Mouse (Mus musculus) cerebellum, postnatal 14 days (tissue): ENCODE measurements at regions not wholly inside any gene's neighbourhood (a gene's known extent, or its start where the extent isn't known, plus 50 kb on each side); places are given as distances from the start of the nearest gene placed in this dataset.

Experiments
- DNase-seq, 2 experiments: peaks; one replicate each; pipeline ENCODE4 v3.0.0; 2021; ENCODE audit warnings: mixed read lengths in 2 of 2

GRCm38 (mm10) chr8:30494851-30495355 lies 2933.6 kb upstream of the 5930422O12Rik start:
- DNase-seq: no peak

GRCm38 (mm10) chr8:30502164-30502563 lies 2926.3 kb upstream of the 5930422O12Rik start:
- peak; percentile 6 to 19 for DNase-seq

DNA sequence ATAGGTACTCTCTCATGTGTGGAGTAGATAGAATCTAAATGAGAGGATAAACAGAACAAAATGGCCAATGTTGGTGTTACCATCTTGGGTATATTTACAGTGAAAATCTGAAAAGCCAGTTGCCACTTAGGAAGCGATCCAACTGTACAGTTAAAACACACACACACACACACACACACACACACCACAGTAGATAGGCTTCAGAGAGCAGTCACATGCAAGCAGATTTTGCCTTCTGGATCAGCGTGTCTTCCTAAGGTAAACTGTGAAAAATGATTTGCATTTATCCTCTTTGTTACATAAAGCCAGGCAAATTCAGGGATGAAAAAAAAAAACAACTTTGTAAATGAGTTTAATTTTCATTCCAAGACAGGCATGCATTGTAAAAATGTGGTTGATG lies 2917.2 kb upstream of the 5930422O12Rik start:
- DNase-seq: no peak

DNA sequence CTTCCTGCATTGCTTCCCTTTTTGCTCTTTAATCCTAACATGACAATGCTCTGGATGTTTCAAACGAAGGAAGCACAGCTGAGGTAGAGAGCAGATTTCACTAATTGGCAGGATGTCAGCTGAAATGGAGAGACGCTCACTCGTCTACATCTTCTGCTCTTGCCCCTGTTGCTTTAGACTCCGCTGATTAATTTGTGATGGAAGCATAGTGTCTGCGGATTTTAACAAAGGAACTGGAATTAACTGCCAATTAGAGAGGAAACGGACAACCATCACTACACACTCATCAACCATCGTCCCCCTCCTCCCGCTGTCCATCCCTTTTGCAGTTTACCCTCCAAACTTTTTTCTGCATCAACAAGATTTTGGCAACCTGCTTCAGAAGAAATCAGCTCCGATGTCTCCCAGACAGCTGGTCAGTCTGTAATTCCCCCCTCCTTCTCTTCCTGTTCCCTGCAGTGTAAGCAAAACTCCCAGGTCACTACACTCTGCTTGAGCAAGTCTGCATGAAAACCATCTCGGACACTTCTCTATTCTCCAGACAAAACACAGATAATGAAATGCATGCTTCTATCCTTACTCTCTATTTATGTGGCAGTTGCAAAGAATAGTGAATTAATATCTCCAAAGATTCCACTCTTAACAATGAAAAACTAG lies 2905.6 kb upstream of the 5930422O12Rik start:
- peak; percentile 14 to 31 for DNase-seq

GRCm38 (mm10) chr8:30532862-30533500 lies 2895.5 kb upstream of the 5930422O12Rik start:
- DNase-seq: peak; percentile 46 to 60

- DNase-seq: peak in 1 of 2 experiments; percentile 29
Measured at GRCm38 (mm10) chr8:30533501-30533870, 2895.0 kb upstream of the 5930422O12Rik start.

DNA sequence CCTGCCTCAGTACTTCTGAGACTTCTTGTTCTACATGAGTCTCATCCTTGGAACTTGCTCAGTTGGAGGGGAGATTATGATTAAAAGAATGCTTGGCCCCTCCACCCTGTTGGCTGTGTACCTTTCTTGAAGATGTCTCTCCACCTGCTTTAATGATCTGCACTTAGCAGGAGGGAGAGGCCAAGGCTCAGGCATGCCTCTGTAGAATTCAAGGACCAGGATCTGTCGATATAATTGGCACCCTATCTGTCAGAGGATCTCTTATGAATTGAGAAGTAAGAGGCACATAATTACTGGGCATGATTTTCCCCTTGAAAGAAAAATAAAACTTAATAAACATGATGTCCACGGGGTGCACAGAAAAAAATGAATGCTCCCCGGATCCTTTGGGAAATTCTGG lies 2893.1 kb upstream of the 5930422O12Rik start:
- DNase-seq: no peak

- DNase-seq: peak; percentile 49 to 65
Measured at GRCm38 (mm10) chr8:30542196-30542595, 2886.3 kb upstream of the 5930422O12Rik start.

GRCm38 (mm10) chr8:30547820-30548219 lies 2880.7 kb upstream of the 5930422O12Rik start:
- DNase-seq: peak; percentile 67 to 68

GRCm38 (mm10) chr8:30551051-30551450 lies 2877.5 kb upstream of the 5930422O12Rik start:
- DNase-seq: no peak

- no peak for DNase-seq
Measured at GRCm38 (mm10) chr8:30557429-30557828, 2871.1 kb upstream of the 5930422O12Rik start.

- no peak for DNase-seq
Measured at GRCm38 (mm10) chr8:30561323-30562207, 2866.9 kb upstream of the 5930422O12Rik start.

DNA sequence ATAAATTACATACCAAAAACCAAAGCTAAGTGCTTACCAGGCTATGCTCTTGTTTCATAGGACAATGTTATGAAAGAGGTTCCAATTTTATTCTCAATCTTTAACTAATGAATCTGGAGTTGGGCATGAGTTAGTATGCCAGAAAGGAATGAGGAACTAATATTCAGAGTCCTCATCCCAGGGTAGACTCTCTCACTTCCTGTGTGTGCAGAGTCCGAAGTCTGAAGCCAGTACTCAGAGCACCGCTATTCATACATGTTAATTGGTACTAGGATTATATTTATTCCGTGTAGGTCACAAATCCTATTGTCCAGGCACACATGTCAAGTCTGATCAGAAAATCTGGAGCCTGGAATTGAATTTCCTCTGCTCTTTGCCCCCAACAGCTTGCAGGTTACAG lies 2858.7 kb upstream of the 5930422O12Rik start:
- no peak for DNase-seq

- no peak for DNase-seq
Measured at GRCm38 (mm10) chr8:30570547-30570946, 2858.0 kb upstream of the 5930422O12Rik start.

DNA sequence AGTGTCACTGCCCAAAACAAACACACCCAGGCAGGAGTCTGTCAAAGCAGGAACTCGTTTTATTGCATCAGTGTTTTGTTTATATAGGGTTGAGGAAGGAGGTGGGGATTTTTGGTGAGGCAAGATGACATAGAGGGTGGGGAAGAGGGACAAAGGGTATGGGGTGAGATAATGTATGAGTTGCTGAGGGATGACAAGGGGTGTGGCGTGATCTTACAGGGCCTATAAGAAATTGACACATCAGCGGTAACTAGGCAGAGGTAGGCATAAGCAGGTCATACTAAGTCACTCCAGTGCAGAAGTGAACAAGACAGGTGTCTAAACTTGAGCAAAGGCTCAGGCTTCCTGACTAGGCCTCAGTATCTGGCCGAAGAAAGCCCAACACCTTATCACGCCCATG lies 2841.0 kb upstream of the 5930422O12Rik start:
- DNase-seq: no peak

GRCm38 (mm10) chr8:30602421-30602820 lies 2826.1 kb upstream of the 5930422O12Rik start:
- DNase-seq: no peak

GRCm38 (mm10) chr8:30630332-30630731 lies 2798.2 kb upstream of the 5930422O12Rik start:
- no peak for DNase-seq

DNA sequence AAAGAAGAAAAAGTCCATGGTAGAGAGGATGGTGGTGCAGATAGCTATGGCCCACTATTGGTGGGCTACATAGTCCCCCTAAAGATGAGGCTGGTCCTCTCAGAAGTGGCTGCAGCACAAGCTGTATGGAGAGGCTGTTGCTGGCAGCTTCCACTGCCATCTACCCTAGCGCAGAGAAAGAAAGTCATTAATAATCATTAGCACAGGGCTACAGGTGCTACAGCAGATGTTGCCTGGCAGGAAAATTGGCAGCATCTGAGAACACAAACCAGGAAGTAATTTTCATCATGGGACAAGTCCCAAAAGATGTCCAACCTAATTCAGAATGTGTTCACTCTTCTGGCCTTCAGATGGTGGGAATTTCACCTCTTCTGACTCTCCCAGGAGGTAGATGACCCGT lies 2791.7 kb upstream of the 5930422O12Rik start:
- DNase-seq: peak; percentile 56 to 78

- DNase-seq: peak; percentile 65 to 83
Measured at GRCm38 (mm10) chr8:30642866-30643690, 2785.4 kb upstream of the 5930422O12Rik start.

DNA sequence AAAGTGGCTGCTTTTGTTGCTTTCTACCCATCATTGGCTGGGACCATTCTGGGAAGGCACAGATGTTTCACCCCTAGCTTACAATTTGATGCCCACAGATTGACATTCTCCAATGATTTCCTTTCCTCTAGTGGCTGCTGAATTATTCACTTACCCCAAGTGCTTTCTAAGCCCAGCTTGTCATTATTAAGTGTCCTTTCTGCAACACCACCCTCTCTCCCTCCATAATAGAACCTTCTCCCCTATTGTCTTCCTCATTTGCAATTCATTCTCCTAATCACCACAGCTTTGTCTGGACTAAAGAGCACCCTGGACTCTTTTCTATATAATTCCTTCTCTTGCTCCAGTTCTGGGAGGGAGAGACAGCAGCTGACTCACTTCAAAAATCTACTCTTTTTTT lies 2780.0 kb upstream of the 5930422O12Rik start:
- no peak for DNase-seq

DNA sequence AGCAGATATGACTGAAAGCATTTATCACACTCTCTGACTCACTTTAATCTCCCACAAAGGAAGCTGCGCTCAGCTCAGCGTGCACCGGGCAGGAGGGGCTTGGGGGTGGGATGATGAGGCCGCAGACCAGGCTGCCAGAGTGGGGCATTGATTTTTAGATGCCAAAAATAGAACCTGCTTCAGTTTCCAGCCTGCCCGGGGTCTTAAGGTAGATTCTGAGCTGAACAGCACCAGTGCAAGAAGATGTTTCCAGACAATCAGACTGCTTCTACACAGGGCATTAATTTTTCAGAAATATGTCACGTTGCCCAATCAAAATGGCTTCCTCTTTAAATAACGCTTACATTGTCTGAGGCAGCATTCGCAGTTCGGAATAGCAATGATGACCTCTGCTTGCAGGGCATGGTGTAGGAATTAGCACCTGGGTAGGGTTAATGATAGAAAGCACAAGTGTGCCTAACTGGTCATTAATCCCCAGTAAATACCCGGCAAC lies 2772.7 kb upstream of the 5930422O12Rik start:
- DNase-seq: peak; percentile 28 to 30

DNA sequence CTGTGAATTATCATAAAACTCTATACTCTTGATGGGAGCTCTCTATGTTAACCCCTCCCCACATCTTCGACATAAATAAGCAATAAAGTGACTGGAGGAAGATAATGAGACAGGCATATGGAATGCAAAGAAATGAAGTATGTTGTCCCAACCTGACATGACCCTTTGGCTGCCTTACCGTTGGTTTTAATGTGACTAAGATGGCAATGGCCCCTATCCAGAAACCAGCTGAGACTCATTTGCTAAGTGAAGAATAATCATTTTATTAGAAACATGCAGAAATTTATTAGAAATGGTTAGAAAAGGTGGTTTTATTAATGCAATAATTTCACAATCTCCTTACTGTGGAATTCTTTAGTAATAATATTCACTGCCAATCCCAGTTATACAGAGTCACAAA lies 2767.2 kb upstream of the 5930422O12Rik start:
- peak; percentile 37 to 50 for DNase-seq
